Mouse (Mus musculus) ES-Bruce4 (cell line): Measurements from ENCODE around the gene Rad9a. TPM values are rescaled to one million over a fixed set of nuclear protein-coding genes. Genes with fewer than 3 reads are reported as not detected.

ENCODE experiments used
- H3K27ac ChIP-seq: 2 replicates; pipeline ENCODE4 v1.5.1; 2012; ENCODE audit warnings: low read length, inconsistent platforms; ENCODE audit not compliant: insufficient read depth
- H3K27me3 ChIP-seq: 2 replicates; pipeline ENCODE4 v1.6.1; 2012; ENCODE audit warnings: mild to moderate bottlenecking, low read length, inconsistent platforms; ENCODE audit not compliant: control insufficient read depth, poor library complexity, insufficient read depth, severe bottlenecking
- H3K36me3 ChIP-seq: 2 replicates; pipeline ENCODE4 v1.6.1; 2012; ENCODE audit warnings: inconsistent platforms, mild to moderate bottlenecking, low read length, moderate library complexity; ENCODE audit not compliant: control insufficient read depth, poor library complexity, insufficient read depth, severe bottlenecking
- H3K4me1 ChIP-seq: one replicate; pipeline ENCODE4 v1.8.1; 2011; ENCODE audit warnings: low read length; ENCODE audit not compliant: control insufficient read depth, insufficient read depth
- H3K4me3 ChIP-seq: 2 replicates; pipeline ENCODE4 v1.5.1; 2011; ENCODE audit warnings: low read depth, mild to moderate bottlenecking, low read length
- H3K9ac ChIP-seq: 2 replicates; pipeline ENCODE4 v1.6.1; 2012; ENCODE audit warnings: low read depth, mild to moderate bottlenecking, inconsistent platforms; ENCODE audit not compliant: poor library complexity, severe bottlenecking
- H3K9me3 ChIP-seq: replicated peaks from 2 replicates; pipeline ENCODE4 v1.6.1; 2012; ENCODE audit warnings: mild to moderate bottlenecking, low read length, inconsistent platforms; ENCODE audit not compliant: control insufficient read depth, poor library complexity, insufficient read depth, severe bottlenecking
- CTCF ChIP-seq: IDR thresholded peaks from one replicate; pipeline ENCODE4 v1.8.1; 2011; ENCODE audit warnings: low read depth, low read length
- EP300 ChIP-seq: IDR thresholded peaks from 2 replicates; pipeline ENCODE4 v1.6.1; 2011; ENCODE audit warnings: low read depth, low read length; ENCODE audit not compliant: insufficient read depth
- POLR2A ChIP-seq: IDR thresholded peaks from one replicate; pipeline ENCODE4 v1.8.1; 2011; ENCODE audit warnings: low read length; ENCODE audit not compliant: insufficient read depth
- polyA plus RNA-seq: library from polyadenylated mRNA; stranded (reverse); fragments of >200 nt; gene quantifications from 2 replicates; pipeline ENCODE4 v1.2.4, GENCODE M21; 2011; ENCODE audit warnings: low read depth; ENCODE audit not compliant: missing spikeins, insufficient read depth, insufficient read length

Gene Rad9a
- polyA plus RNA-seq, 1 experiment: 42.3 TPM

GRCm38 (mm10) chr19:4193129-4193528 lies 8.3 kb downstream of the Rad9a start:
- Histone ChIP-seq H3K4me1 (no peaks in the 10 kb centered on the region), H3K27me3 (no peaks in the 10 kb centered on the region), H3K4me3 (peak overlapping the region; percentile 90), H3K36me3 (peaks cover 43% of the 10 kb centered on the region), H3K27ac (no peak overlapping the region), H3K9me3 (no peaks in the 10 kb centered on the region), H3K9ac (peak overlapping the region; percentile 97)
- TF ChIP-seq CTCF: no peak
- no peak for TF ChIP-seq EP300
- no peak for TF ChIP-seq POLR2A

- H3K27ac ChIP-seq: no peak overlapping the region
- H3K9me3 ChIP-seq: no peaks in the 10 kb centered on the region
- H3K4me1 ChIP-seq: no peaks in the 10 kb centered on the region
- TF ChIP-seq POLR2A: no peak
- TF ChIP-seq CTCF: no peak
- no peak for TF ChIP-seq EP300
- peak overlapping the region; percentile 97 for H3K9ac ChIP-seq
- peak overlapping the region; percentile 90 for H3K4me3 ChIP-seq
- H3K27me3 ChIP-seq: no peaks in the 10 kb centered on the region
- H3K36me3 ChIP-seq: peaks cover 41% of the 10 kb centered on the region
Measured at GRCm38 (mm10) chr19:4192251-4192985, 9.0 kb downstream of the Rad9a start.

- Histone ChIP-seq H3K9ac (peak within 1 kb of the TSS; percentile 97), H3K9me3 (no peaks in the 10 kb centered on the region), H3K4me1 (no peaks in the 10 kb centered on the region), H3K27me3 (no peaks in the 10 kb centered on the region), H3K27ac (peak within 1 kb of the TSS; percentile 88), H3K36me3 (peaks cover 34% of the 10 kb centered on the region), H3K4me3 (peak within 1 kb of the TSS; percentile 90)
- peak; percentile 62 for TF ChIP-seq POLR2A
- no peak for TF ChIP-seq EP300
- peak; percentile 47 for TF ChIP-seq CTCF
Measured at GRCm38 (mm10) chr19:4191528-4192250, 9.8 kb downstream of the Rad9a start, which contains the start of gene Ppp1ca. Gene Ppp1ca, plus strand, starts transcription at chr19:4192065.

- H3K9ac ChIP-seq: peak within 1 kb of the TSS; percentile 97
- peak within 1 kb of the TSS; percentile 90 for H3K4me3 ChIP-seq
- no peaks in the 10 kb centered on the region for H3K4me1 ChIP-seq
- TF ChIP-seq POLR2A (no peak), EP300 (no peak), CTCF (no peak)
- H3K27ac ChIP-seq: peak within 1 kb of the TSS; percentile 88
- no peaks in the 10 kb centered on the region for H3K27me3 ChIP-seq
- H3K36me3 ChIP-seq: peaks cover 27% of the 10 kb centered on the region
- H3K9me3 ChIP-seq: no peaks in the 10 kb centered on the region
Measured at GRCm38 (mm10) chr19:4190831-4191334, 10.6 kb downstream of the Rad9a start, which contains the start of gene Tbc1d10c. Gene Tbc1d10c, minus strand, starts transcription at chr19:4191284.

DNA sequence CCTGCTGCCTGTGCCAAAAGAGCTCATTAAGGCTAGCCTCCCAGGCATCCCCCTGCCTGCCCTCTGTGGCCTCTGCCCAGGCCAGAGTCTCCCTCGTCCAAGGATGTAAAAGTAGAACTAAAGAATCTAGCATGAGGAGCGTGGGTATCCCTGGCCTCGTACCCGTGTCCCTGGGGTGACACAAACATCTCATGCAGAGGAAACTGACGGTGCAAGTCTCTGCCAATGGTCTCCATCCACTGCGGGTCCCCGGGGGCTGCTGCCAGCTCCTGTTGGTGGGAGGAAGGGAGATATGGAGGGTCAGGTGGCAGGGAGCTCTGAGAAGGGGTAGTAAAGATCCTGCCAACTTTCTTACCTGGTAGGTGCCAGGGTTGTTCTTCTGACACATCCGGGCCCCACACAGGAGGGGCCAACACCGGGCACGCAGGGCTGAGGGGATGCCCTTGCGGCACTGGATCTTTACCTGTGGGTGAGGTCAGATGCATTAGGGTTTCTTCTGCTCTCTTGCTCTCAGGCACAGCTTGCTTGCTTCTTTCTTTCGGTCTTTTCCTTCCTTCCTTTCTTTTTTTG lies 12.3 kb downstream of the Rad9a start:
- TF ChIP-seq POLR2A: no peak
- no peak overlapping the region for H3K4me3 ChIP-seq
- no peak overlapping the region for H3K27ac ChIP-seq
- peaks cover 10% of the 10 kb centered on the region for H3K36me3 ChIP-seq
- no peaks in the 10 kb centered on the region for H3K27me3 ChIP-seq
- H3K9ac ChIP-seq: no peak overlapping the region
- no peaks in the 10 kb centered on the region for H3K9me3 ChIP-seq
- H3K4me1 ChIP-seq: peaks cover 3% of the 10 kb centered on the region
